Mouse (Mus musculus): ENCODE results near the gene Atxn7.

Atxn7 gene

GRCm38 (mm10) chr14:14110710-14111109 is 149.5 kb downstream of the Atxn7 start:
- TF ChIP-seq GATA4 (IDR thresholded peaks at IDR 0.05; ENCODE audit: insufficient replicate concordance, low read length): no peak

DNA sequence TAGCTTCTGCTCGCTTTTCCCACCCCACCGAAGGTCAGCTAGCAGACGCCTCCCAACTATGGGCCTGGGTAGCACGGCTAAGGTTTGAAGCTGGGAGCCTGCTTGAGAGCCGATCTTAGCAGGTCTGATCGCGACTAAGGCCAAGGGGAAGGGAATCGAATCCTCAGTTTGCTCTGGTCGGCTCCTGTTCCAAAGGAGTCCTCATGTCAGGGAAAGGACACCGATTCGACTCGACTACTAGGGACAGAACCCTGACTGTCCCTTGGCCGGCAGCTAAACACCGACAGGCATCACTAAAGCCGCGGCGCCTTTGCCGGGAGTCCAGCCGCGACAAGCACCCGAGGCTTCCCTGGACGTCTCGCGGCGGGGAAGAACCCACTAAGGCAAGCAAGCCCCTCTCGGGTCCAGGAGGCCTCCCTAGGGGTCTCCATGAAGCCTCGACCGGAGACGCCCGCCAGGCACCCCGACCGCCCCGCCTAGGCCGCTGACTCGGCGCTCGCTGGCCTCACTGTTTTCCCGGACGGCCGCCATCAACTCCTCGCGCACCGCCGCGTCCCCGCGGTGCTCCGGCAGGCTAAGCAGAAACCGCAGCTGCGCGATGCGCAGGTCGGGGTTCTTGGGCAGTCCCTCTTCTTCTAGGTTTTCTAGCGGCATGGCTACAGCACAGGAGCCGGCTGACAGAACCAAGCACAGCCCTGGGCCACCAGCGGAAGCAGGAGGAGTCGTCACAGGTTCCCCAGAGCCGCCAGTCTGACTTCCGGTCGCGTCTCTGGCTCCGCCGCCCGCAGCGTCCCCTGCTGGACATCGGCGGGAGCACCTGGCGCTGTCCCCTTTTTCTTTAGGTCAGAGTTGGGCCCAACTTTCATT is 159.2 kb downstream of the Atxn7 start, which contains the start of gene Psmd6:
TSS of gene Psmd6 (minus strand) at position 755 of the 867 bp plus-strand sequence.
- TF ChIP-seq GATA4 (IDR thresholded peaks at IDR 0.05; ENCODE audit: insufficient replicate concordance, low read length): no peak
